Mouse (Mus musculus) intestine, embryonic 14.5 days (tissue): Measurements from ENCODE around the gene Sfxn2. TPM values are rescaled to one million over a fixed set of nuclear protein-coding genes. Genes with fewer than 3 reads are reported as not detected.

Source experiments
- ATAC-seq: fragments of 200-750 bp; cut with Nextera tagmentation; replicated peaks from 2 replicates; pipeline ENCODE4 v1.8.0; 2017; ENCODE audit warnings: low read depth, moderate number of reproducible peaks, moderate TSS enrichment, moderate library complexity; ENCODE audit not compliant: low FRiP score, low TSS enrichment
- DNase-seq: peaks from one replicate; pipeline ENCODE4 v3.0.0-alpha.2; 2018; ENCODE audit warnings: low spot score
- H3K27ac ChIP-seq: fragments of 300-500 bp; sonication (generic); 2 replicates; pipeline ENCODE4 v1.5.1; 2014; ENCODE audit warnings: low read depth, mild to moderate bottlenecking, control low read depth
- H3K27me3 ChIP-seq: fragments of 300-500 bp; sonication (generic); replicated peaks from 2 replicates; pipeline ENCODE4 v1.6.1; 2014; ENCODE audit warnings: low read length, control low read depth; ENCODE audit not compliant: control insufficient read depth, insufficient read depth
- H3K36me3 ChIP-seq: fragments of 300-500 bp; sonication (generic); 2 replicates; pipeline ENCODE4 v1.6.1; 2014; ENCODE audit warnings: low read length, control low read depth; ENCODE audit not compliant: control insufficient read depth, insufficient read depth
- H3K4me1 ChIP-seq: fragments of 300-500 bp; sonication (generic); replicated peaks from 2 replicates; pipeline ENCODE4 v1.6.1; 2014; ENCODE audit warnings: low read length, control low read depth, mixed read lengths; ENCODE audit not compliant: control insufficient read depth, insufficient read depth
- H3K4me2 ChIP-seq: fragments of 300-500 bp; sonication (generic); 2 replicates; pipeline ENCODE4 v1.6.1; 2014; ENCODE audit warnings: low read length
- H3K4me3 ChIP-seq: fragments of 300-500 bp; sonication (generic); 2 replicates; pipeline ENCODE4 v1.5.1; 2014; ENCODE audit warnings: low read depth, low read length, control low read depth, mixed read lengths
- H3K9ac ChIP-seq: fragments of 300-500 bp; sonication (generic); 2 replicates; pipeline ENCODE4 v1.6.1; 2014; ENCODE audit warnings: mild to moderate bottlenecking, low read length
- H3K9me3 ChIP-seq: fragments of 300-500 bp; sonication (generic); 2 replicates; pipeline ENCODE4 v1.6.1; 2016; ENCODE audit warnings: low read length, control low read depth; ENCODE audit not compliant: control insufficient read depth
- WGBS: fragments of 180-500 bp; shearing (Covaris S2); extraction: QIAGEN DNeasy Blood & Tissue Kit; methylation state at CpG from one replicate; pipeline ENCODE4 v1.1.7; 2014; 5-methylcytosine and 5-hydroxymethylcytosine counted together
- polyA plus RNA-seq: library from polyadenylated mRNA; unstranded; fragments of >200 nt; fragmentation: Nextera tagmentation; extraction: Ambion mirVana; gene quantifications from 2 replicates; pipeline ENCODE4 v1.2.1, GENCODE M21; 2014

Sfxn2 gene
- polyA plus RNA-seq, 1 experiment from 2014 or later: 18.2 TPM

DNA sequence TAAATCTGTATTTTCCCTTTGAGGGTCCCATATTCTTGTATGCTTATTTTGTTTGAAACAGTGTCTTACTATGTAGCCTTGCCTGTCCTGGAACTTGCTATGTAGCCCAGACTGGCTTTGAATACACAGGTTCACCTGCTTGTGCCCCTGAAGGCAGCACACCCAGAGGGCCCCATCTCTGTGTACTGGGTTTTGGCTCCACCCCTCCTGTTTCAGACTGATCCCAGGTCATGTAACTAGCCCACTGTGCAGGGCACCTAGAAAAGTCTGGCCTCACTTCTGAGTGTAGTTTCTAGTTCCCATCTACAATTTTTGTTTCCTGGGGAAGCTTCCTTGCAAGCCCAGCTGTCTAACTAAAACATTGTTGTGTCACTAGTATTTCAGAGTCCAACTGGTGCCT is 65.9 kb downstream of the Sfxn2 start:
- DNase-seq (no peak), ATAC-seq (no peak)
- no peak overlapping the region for H3K4me2 ChIP-seq
- H3K27ac ChIP-seq: no peak overlapping the region
- no peak overlapping the region for H3K9ac ChIP-seq
- H3K27me3 ChIP-seq: no peaks in the 10 kb centered on the region
- H3K4me3 ChIP-seq: no peak overlapping the region
- H3K36me3 ChIP-seq: peaks cover 20% of the 10 kb centered on the region
- peaks cover 54% of the 10 kb centered on the region for H3K4me1 ChIP-seq
- no peaks in the 10 kb centered on the region for H3K9me3 ChIP-seq

GRCm38 (mm10) chr19:46639496-46639895 is 66.3 kb downstream of the Sfxn2 start:
- Histone ChIP-seq H3K4me3 (no peak overlapping the region), H3K4me2 (no peak overlapping the region), H3K4me1 (peaks cover 57% of the 10 kb centered on the region), H3K27ac (no peak overlapping the region), H3K9ac (no peak overlapping the region), H3K9me3 (no peaks in the 10 kb centered on the region), H3K36me3 (peaks cover 25% of the 10 kb centered on the region), H3K27me3 (no peaks in the 10 kb centered on the region)
- DNase-seq (no peak), ATAC-seq (no peak)
- WGBS: 84% methylated on average over 14 of the region's 14 CpGs

- H3K4me2 ChIP-seq: no peak overlapping the region
- DNase-seq (no peak), ATAC-seq (no peak)
- no peak overlapping the region for H3K9ac ChIP-seq
- peak overlapping the region; percentile 79; the same call in 1 of the 2 replicates for H3K27ac ChIP-seq
- peaks cover 45% of the 10 kb centered on the region for H3K4me1 ChIP-seq
- 85% methylated on average over 8 of the region's 8 CpGs for WGBS
- H3K27me3 ChIP-seq: no peaks in the 10 kb centered on the region
- H3K9me3 ChIP-seq: no peaks in the 10 kb centered on the region
- no peak overlapping the region for H3K4me3 ChIP-seq
- H3K36me3 ChIP-seq: peaks cover 36% of the 10 kb centered on the region
Observed at GRCm38 (mm10) chr19:46640780-46641179, 67.6 kb downstream of the Sfxn2 start.

- DNase-seq: peak; percentile 74
Observed at GRCm38 (mm10) chr19:46641420-46642085, 68.4 kb downstream of the Sfxn2 start.

DNA sequence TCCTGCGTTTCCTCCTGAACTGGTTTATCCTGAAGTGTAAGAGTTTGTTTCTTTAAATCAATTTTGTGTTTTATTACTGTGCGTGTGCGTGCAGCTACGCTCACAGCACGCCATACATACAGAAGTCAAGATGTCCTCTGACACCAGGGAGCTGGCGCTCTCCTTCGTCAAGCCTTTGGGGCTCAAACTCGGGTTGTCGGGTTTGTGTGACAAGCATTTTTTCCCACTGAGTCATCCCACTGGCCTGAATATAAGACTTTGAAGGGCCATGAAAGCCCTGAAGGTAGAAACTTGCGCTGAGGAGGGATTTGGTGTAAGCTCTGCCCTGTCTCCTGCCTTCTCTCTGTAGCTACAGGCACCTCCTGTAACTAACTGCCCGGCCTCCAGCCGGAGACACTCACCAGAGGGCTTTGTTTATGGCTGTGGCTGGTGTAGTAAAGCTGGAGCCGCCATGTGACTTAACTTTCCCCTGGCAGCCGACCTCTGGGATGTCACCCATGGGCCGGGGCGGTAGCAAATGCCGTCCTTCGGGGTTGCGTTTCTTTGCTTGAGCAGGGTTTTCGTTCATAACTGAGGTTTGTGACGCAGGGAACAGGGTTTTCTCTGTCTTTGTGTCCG is 69.1 kb downstream of the Sfxn2 start:
- Histone ChIP-seq H3K36me3 (peaks cover 41% of the 10 kb centered on the region), H3K9me3 (no peaks in the 10 kb centered on the region), H3K27ac (peak overlapping the region; percentile 79), H3K4me1 (peaks cover 39% of the 10 kb centered on the region), H3K4me2 (peak overlapping the region; percentile 39), H3K4me3 (no peak overlapping the region), H3K9ac (0 out of 2 replicates have a peak overlapping the region, but pooled peaks have one; percentile 1), H3K27me3 (no peaks in the 10 kb centered on the region)
- 33% methylated on average over 22 of the region's 22 CpGs for WGBS
- DNase-seq: peak; percentile 70
- no peak for ATAC-seq

More at GRCm38 (mm10) chr19:46641420-46642085, 68.4 kb downstream of the Sfxn2 start:
- 24% methylated on average over 19 of the region's 19 CpGs for WGBS
- peak overlapping the region; percentile 39 for H3K4me2 ChIP-seq
- peak overlapping the region; percentile 79 for H3K27ac ChIP-seq
- no peaks in the 10 kb centered on the region for H3K27me3 ChIP-seq
- 0 out of 2 replicates have a peak overlapping the region, but pooled peaks have one; percentile 1 for H3K9ac ChIP-seq
- H3K4me3 ChIP-seq: no peak overlapping the region
- H3K36me3 ChIP-seq: peaks cover 41% of the 10 kb centered on the region
- peak; percentile 54; the same call in 1 of the 2 replicates for ATAC-seq
- H3K4me1 ChIP-seq: peaks cover 39% of the 10 kb centered on the region
- H3K9me3 ChIP-seq: no peaks in the 10 kb centered on the region

DNA sequence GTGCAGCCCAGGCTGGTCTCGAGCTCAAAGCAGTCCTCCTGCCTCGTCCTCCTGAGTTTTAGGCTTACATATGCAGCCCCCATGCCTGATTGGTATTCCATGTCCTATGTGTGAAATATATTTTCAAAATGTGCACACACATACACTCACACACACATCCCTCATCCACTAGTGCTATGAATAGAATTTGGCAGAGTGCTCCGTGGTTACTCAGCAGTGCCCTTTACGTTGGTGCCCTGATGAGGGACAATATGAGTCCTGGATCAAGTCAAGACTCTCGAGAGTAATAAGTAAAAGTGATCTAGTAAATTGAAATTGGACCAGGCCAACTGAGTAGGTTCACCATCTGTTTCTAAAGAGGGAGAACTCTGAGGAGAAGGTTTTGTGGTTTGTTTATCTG is 70.1 kb downstream of the Sfxn2 start:
- no peak overlapping the region for H3K4me2 ChIP-seq
- H3K4me3 ChIP-seq: no peak overlapping the region
- no peaks in the 10 kb centered on the region for H3K9me3 ChIP-seq
- H3K4me1 ChIP-seq: peaks cover 35% of the 10 kb centered on the region
- DNase-seq (no peak), ATAC-seq (no peak)
- no peak overlapping the region for H3K9ac ChIP-seq
- WGBS: 77% methylated on average over 5 of the region's 5 CpGs
- H3K36me3 ChIP-seq: peaks cover 39% of the 10 kb centered on the region
- H3K27me3 ChIP-seq: no peaks in the 10 kb centered on the region
- H3K27ac ChIP-seq: no peak overlapping the region; the same call in 1 of the 2 replicates

DNA sequence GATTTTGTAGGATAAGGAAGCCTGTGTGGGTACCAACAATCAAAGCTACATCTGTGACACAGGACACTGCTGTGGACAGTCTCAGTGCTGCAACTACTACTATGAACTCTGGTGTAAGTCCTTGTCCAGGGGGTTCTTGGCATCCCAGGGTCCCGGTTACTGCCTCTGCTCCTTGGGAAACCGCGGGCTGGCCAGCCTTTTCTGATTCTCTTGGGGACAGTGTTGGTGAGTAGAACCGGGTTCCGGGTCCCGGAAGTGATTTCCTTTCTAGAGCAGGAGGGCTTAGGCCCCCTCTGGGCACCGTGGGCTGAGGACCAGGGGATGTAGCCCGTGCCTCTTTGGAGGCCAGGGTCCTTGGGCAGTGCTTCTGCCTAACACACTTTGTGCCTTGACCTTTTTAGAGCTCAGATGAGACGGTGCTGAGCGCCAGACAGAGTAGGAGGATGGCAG is 71.2 kb downstream of the Sfxn2 start:
- peaks cover 34% of the 10 kb centered on the region for H3K36me3 ChIP-seq
- H3K4me1 ChIP-seq: peaks cover 33% of the 10 kb centered on the region
- no peak overlapping the region for H3K27ac ChIP-seq
- no peaks in the 10 kb centered on the region for H3K9me3 ChIP-seq
- 83% methylated on average over 10 of the region's 10 CpGs for WGBS
- no peaks in the 10 kb centered on the region for H3K27me3 ChIP-seq
- no peak for ATAC-seq
- no peak overlapping the region for H3K9ac ChIP-seq
- no peak overlapping the region for H3K4me3 ChIP-seq
- DNase-seq: no peak
- no peak overlapping the region for H3K4me2 ChIP-seq

DNA sequence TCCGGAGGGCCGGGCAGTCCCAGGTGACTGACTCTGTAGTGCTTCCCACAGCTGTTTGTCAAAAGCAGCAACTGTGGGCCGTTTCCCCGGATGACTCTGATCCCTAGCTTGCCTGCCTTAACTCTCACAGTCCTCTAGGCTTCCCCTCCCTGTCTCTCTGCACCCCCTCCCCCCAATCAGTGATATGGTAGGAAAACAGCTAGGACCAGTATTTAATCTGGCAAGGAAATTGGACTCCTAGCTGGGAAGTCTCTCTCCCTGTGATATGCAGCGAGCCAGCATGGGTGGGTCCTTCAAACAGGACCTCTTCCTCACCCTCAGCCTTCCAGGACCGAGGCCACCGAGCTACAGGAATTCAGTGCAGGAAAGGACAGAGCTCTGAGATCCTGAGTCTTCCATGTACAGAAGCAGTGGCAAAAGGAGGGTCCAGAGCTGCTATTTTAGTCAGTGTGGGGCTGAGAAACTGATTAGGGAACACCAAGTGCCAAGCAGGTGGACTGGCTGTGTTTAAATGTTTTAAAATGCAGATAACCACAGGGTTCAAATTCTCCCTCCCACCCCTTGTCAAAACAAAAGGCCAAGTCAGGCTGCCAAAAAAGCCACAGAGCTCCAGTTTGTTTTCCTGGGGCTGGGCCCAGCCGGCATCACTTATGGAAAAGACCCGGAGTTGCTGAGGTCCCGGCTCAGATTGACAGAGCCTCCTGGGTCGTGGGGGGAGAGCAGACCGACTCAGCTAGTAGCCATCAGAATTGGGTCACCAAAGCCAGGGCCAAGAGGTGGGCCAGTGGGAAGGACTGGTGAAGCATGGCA is 71.8 kb downstream of the Sfxn2 start:
- Histone ChIP-seq H3K4me1 (peaks cover 33% of the 10 kb centered on the region), H3K9me3 (no peaks in the 10 kb centered on the region), H3K4me3 (no peak overlapping the region), H3K4me2 (no peak overlapping the region), H3K27ac (no peak overlapping the region), H3K36me3 (peaks cover 34% of the 10 kb centered on the region), H3K27me3 (no peaks in the 10 kb centered on the region), H3K9ac (no peak overlapping the region)
- WGBS: 51% methylated on average over 12 of the region's 12 CpGs
- ATAC-seq (no peak), DNase-seq (no peak)
